Mouse (Mus musculus) erythroblast, embryonic 14.5 days (primary cell): ENCODE results near the gene Copg1.

Experiments used
- GATA1 ChIP-seq: IDR thresholded peaks from 2 replicates; pipeline ENCODE4 v1.6.1; 2012; ENCODE audit warnings: low read length, inconsistent platforms, mixed read lengths
- TAL1 ChIP-seq: IDR thresholded peaks from 3 replicates; pipeline ENCODE4 v1.6.1; 2012; ENCODE audit warnings: low read length, inconsistent platforms, mixed read lengths

DNA sequence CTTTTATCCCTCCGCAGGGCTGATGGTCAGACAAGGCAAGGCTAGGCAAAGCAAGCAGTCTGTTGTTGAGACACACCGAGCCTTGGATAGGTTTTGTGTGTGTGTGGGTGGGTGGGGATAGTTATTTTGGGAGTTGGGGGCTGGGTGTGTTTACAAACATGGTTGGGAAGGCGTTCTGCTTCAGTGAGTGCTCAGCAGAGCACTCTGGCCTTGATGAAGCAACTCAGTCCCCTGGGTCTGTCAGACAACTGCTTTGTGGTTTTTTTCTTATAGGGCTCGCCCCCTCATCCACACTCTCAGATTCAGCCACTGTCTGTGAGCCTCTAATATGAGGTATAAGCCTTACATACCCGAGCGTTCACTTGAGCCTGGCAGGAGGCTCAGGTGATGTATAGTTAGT, 23.9 kb downstream of the Copg1 start:
- TF ChIP-seq GATA1 (no peak), TAL1 (no peak)
